8 mouse cellular contexts compared by ENCODE assay signal in the genomic region with DNA sequence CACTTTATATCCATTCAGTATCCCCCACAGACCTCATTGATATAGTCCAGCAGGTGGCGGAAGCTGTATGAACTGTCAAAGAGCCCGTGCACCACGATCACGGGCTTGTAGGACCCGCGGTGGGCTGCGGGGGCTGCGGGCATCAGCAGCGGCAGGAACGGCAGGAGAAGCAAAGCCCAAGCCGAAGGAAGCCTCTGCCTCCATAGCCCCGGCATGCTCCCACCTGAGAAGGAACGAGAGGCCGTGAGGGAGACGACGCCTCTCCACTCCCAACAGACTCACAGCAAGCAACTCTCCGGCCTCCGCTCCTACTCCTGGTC. TPM values are rescaled to one million over a fixed set of nuclear protein-coding genes. Genes with fewer than 3 reads are reported as not detected.
DNase-seq lines count a peak whose midpoint lies in the region; ATAC-seq and TF ChIP-seq lines count a peak whose summit lies in the region.

No protein-coding gene starts in this region.

- H3K27ac ChIP-seq in forebrain, embryonic 13.5 days: peak overlapping the region; percentile 88
- peak overlapping the region; percentile 95 for H3K27ac ChIP-seq in kidney, embryonic 15.5 days
- H3K27ac ChIP-seq in stomach, postnatal 0 days (replicated peaks): peak overlapping the region; percentile 97

- peaks cover 32% of the 10 kb centered on the region for H3K36me3 ChIP-seq in forebrain, embryonic 13.5 days (ENCODE audit: poor library complexity, severe bottlenecking)
- peaks cover 35% of the 10 kb centered on the region for H3K36me3 ChIP-seq in kidney, embryonic 15.5 days
- H3K36me3 ChIP-seq in stomach, postnatal 0 days (ENCODE audit: control insufficient read depth, insufficient read depth, low read length): no peaks in the 10 kb centered on the region; the same call in 1 of the 2 replicates

- H3K9ac ChIP-seq in forebrain, embryonic 13.5 days: peak overlapping the region; percentile 80
- H3K9ac ChIP-seq in kidney, embryonic 15.5 days: peak overlapping the region; percentile 72
- peak overlapping the region; percentile 73 for H3K9ac ChIP-seq in stomach, postnatal 0 days (ENCODE audit: low read length)

- no peak for TF ChIP-seq EP300 in stomach, postnatal 0 days (optimal IDR thresholded peaks at IDR 0.05)

- peak overlapping the region; percentile 93 for H3K4me2 ChIP-seq in forebrain, embryonic 13.5 days
- H3K4me2 ChIP-seq in kidney, embryonic 15.5 days: peak overlapping the region; percentile 94
- H3K4me2 ChIP-seq in stomach, postnatal 0 days (replicated peaks; ENCODE audit: low read depth): peak overlapping the region; percentile 93

- peak; percentile 96 for DNase-seq in heart, adult 11 months
- DNase-seq in heart, adult 18-20 months: no peak
- peak; percentile 63 for DNase-seq in Muller cell, postnatal 12 days (ENCODE audit: inconsistent ontology term)
- peak; percentile 54 for DNase-seq in stomach, postnatal 0 days (ENCODE audit: low spot score)
- no peak for DNase-seq in cerebellum, adult 18-20 months

- WGBS in forebrain, embryonic 13.5 days: 2% methylated on average over 18 of the region's 18 CpGs
- under 1% methylated on average over 18 of the region's 18 CpGs for WGBS in kidney, embryonic 15.5 days
- WGBS in stomach, postnatal 0 days: 0% methylated on average over 18 of the region's 18 CpGs

- TF ChIP-seq CTCF in stomach, postnatal 0 days (IDR thresholded peaks at IDR 0.05; ENCODE audit: low read depth): peak; percentile 78

- H3K9me3 ChIP-seq in forebrain, embryonic 13.5 days (replicated peaks): no peaks in the 10 kb centered on the region
- no peaks in the 10 kb centered on the region for H3K9me3 ChIP-seq in kidney, embryonic 15.5 days (replicated peaks)
- H3K9me3 ChIP-seq in stomach, postnatal 0 days (ENCODE audit: control insufficient read depth, low read length): no peaks in the 10 kb centered on the region

- peaks cover 22% of the 10 kb centered on the region for H3K27me3 ChIP-seq in forebrain, embryonic 13.5 days
- peaks cover 22% of the 10 kb centered on the region for H3K27me3 ChIP-seq in kidney, embryonic 15.5 days
- H3K27me3 ChIP-seq in stomach, postnatal 0 days (ENCODE audit: control insufficient read depth, insufficient read depth, low read length): 0 out of 2 replicates have a peak, but pooled peaks cover 2% of the 10 kb centered on the region

- H3K4me1 ChIP-seq in forebrain, embryonic 13.5 days: peaks cover 52% of the 10 kb centered on the region
- H3K4me1 ChIP-seq in kidney, embryonic 15.5 days: peaks cover 57% of the 10 kb centered on the region
- peaks cover 21% of the 10 kb centered on the region for H3K4me1 ChIP-seq in stomach, postnatal 0 days (replicated peaks; ENCODE audit: control insufficient read depth, insufficient read depth)

- H3K4me3 ChIP-seq in forebrain, embryonic 13.5 days: peak overlapping the region; percentile 81
- peak overlapping the region; percentile 76 for H3K4me3 ChIP-seq in kidney, embryonic 15.5 days (replicated peaks)
- peak overlapping the region; percentile 67 for H3K4me3 ChIP-seq in stomach, postnatal 0 days (ENCODE audit: low read depth, low read length)

- peak; percentile 8; the same call in 1 of the 2 replicates for ATAC-seq in forebrain, embryonic 13.5 days
- ATAC-seq in kidney, embryonic 15.5 days (replicated peaks; ENCODE audit: low FRiP score): peak; percentile 43; the same call in 1 of the 2 replicates
- ATAC-seq in megakaryocyte-erythroid progenitor cell, adult 5-6 weeks (replicated peaks; ENCODE audit: low FRiP score, low TSS enrichment, poor library complexity, severe bottlenecking): peak; percentile 48; the same call in 1 of the 2 replicates
- peak; percentile 25 for ATAC-seq in stomach, postnatal 0 days (ENCODE audit: low FRiP score, low TSS enrichment)

RNA-seq across cellular contexts. Expression of gene Ppt2, which starts 1.6 kb away (rescaled TPM):
- total RNA-seq in heart, adult 18-20 months (2021): 10 to 100 TPM; 55.5 to 55.8 TPM
- polyA plus RNA-seq in forebrain, embryonic 13.5 days (2015; fragmentation: Nextera tagmentation; extraction: Ambion mirVana): 15.9 and 19.7 TPM in 2 replicates
- 36.5 and 39.1 TPM in 2 replicates for polyA plus RNA-seq in kidney, embryonic 15.5 days (2015; fragmentation: Nextera tagmentation; extraction: Ambion mirVana)
- 31.3 and 35.4 TPM in 2 replicates for total RNA-seq in megakaryocyte-erythroid progenitor cell, adult 5-6 weeks (2014; fragmentation: Nextera tagmentation)
- 10.4 and 17.0 TPM in 2 replicates for total RNA-seq in megakaryocyte-erythroid progenitor cell, adult 5-6 weeks (2017)
- polyA plus RNA-seq in stomach, postnatal 0 days (2015; fragmentation: Nextera tagmentation; extraction: Ambion mirVana): 16.5 and 18.7 TPM in 2 replicates

RNA-seq across cellular contexts. Expression of gene Prrt1, which starts 2.6 kb away (rescaled TPM):
- total RNA-seq in heart, adult 18-20 months (2021): 1 to 10 TPM in 1 of 2 experiments, under 1 TPM in 1; 0.93 to 1.5 TPM
- 2.8 and 6.0 TPM in 2 replicates for polyA plus RNA-seq in forebrain, embryonic 13.5 days (2015; fragmentation: Nextera tagmentation; extraction: Ambion mirVana)
- 0.24 and 0.35 TPM in 2 replicates for polyA plus RNA-seq in kidney, embryonic 15.5 days (2015; fragmentation: Nextera tagmentation; extraction: Ambion mirVana)
- total RNA-seq in megakaryocyte-erythroid progenitor cell, adult 5-6 weeks (2014; fragmentation: Nextera tagmentation): 0.59 TPM in 1 of 2 replicates, not detected in the other
- 0.75 TPM in 1 of 2 replicates, not detected in the other for total RNA-seq in megakaryocyte-erythroid progenitor cell, adult 5-6 weeks (2017)
- 0.44 and 0.67 TPM in 2 replicates for polyA plus RNA-seq in stomach, postnatal 0 days (2015; fragmentation: Nextera tagmentation; extraction: Ambion mirVana)

RNA-seq across cellular contexts. Expression of gene Egfl8, which starts 11.0 kb away (rescaled TPM):
- 1 to 10 TPM in 1 of 2 experiments, under 1 TPM in 1; 0.85 to 1.1 TPM for total RNA-seq in heart, adult 18-20 months (2021)
- polyA plus RNA-seq in forebrain, embryonic 13.5 days (2015; fragmentation: Nextera tagmentation; extraction: Ambion mirVana): 4.7 and 5.9 TPM in 2 replicates
- polyA plus RNA-seq in kidney, embryonic 15.5 days (2015; fragmentation: Nextera tagmentation; extraction: Ambion mirVana): 3.5 and 4.4 TPM in 2 replicates
- total RNA-seq in megakaryocyte-erythroid progenitor cell, adult 5-6 weeks (2014; fragmentation: Nextera tagmentation): 0.96 and 2.1 TPM in 2 replicates
- total RNA-seq in megakaryocyte-erythroid progenitor cell, adult 5-6 weeks (2017): 2.6 TPM in 1 of 2 replicates, not detected in the other
- polyA plus RNA-seq in stomach, postnatal 0 days (2015; fragmentation: Nextera tagmentation; extraction: Ambion mirVana): 4.4 and 4.9 TPM in 2 replicates

RNA-seq across cellular contexts. Expression of gene Fkbpl, which starts 17.8 kb away (rescaled TPM):
- 1 to 10 TPM; 5.8 to 6.5 TPM for total RNA-seq in heart, adult 18-20 months (2021)
- 14.7 and 16.1 TPM in 2 replicates for polyA plus RNA-seq in forebrain, embryonic 13.5 days (2015; fragmentation: Nextera tagmentation; extraction: Ambion mirVana)
- 17.2 and 18.4 TPM in 2 replicates for polyA plus RNA-seq in kidney, embryonic 15.5 days (2015; fragmentation: Nextera tagmentation; extraction: Ambion mirVana)
- total RNA-seq in megakaryocyte-erythroid progenitor cell, adult 5-6 weeks (2014; fragmentation: Nextera tagmentation): 5.5 TPM in 2 replicates
- total RNA-seq in megakaryocyte-erythroid progenitor cell, adult 5-6 weeks (2017): 14.7 and 26.2 TPM in 2 replicates
- 12.4 and 12.8 TPM in 2 replicates for polyA plus RNA-seq in stomach, postnatal 0 days (2015; fragmentation: Nextera tagmentation; extraction: Ambion mirVana)

RNA-seq across cellular contexts. Expression of gene Atf6b, which starts 20.2 kb away (rescaled TPM):
- 10 to 100 TPM; 15.5 to 17.2 TPM for total RNA-seq in heart, adult 18-20 months (2021)
- polyA plus RNA-seq in forebrain, embryonic 13.5 days (2015; fragmentation: Nextera tagmentation; extraction: Ambion mirVana): 95.9 and 105 TPM in 2 replicates
- polyA plus RNA-seq in kidney, embryonic 15.5 days (2015; fragmentation: Nextera tagmentation; extraction: Ambion mirVana): 86.2 and 98.2 TPM in 2 replicates
- total RNA-seq in megakaryocyte-erythroid progenitor cell, adult 5-6 weeks (2014; fragmentation: Nextera tagmentation): 20.6 and 31.3 TPM in 2 replicates
- 8.7 and 11.5 TPM in 2 replicates for total RNA-seq in megakaryocyte-erythroid progenitor cell, adult 5-6 weeks (2017)
- polyA plus RNA-seq in stomach, postnatal 0 days (2015; fragmentation: Nextera tagmentation; extraction: Ambion mirVana): 35.4 and 39.3 TPM in 2 replicates

Comparison
In these comparisons a context has a peak if more than half of its experiments do, and no peak if none do; other contexts are left out.
1. DNase-seq: peak in heart, adult 11 months (single experiment), Muller cell, postnatal 12 days (single experiment) and stomach, postnatal 0 days (single experiment); none in heart, adult 18-20 months (0 of 2) and cerebellum, adult 18-20 months (0 of 2).
2. Peak in every context shown above with its lines, with median percentiles within 50 percentile points of each other: ATAC-seq, H3K27ac ChIP-seq, H3K4me2 ChIP-seq, H3K4me3 ChIP-seq and H3K9ac ChIP-seq.